Mouse (Mus musculus): ENCODE data around the gene Fip1l1. TPM values are rescaled to one million over a fixed set of nuclear protein-coding genes. Genes with fewer than 3 reads are reported as not detected.
A peak's percentile ranks its signal among the peaks of the same experiment; 100 is the strongest.

Fip1l1 gene
- polyA plus RNA-seq, 1 experiment from 2014 or later: 66.5 TPM

DNA sequence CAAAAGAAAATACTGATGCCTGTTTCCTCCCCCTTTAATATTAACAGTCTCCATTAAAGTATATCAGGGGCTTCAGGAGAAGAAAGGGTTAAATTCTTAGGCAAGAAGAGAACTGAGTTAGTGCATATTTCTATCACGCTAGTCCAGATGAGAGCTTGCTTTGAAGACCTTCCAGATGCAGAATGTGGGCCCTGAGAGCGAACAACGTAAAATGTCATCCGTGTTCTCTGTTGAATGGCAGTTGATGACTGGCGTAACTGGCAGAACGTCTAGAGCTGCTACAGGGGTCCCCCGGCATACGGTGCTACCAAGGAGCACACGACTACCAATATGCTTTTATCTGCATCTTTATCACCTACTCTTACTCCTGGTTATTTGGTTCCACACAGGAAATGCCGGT, 67.1 kb downstream of the Fip1l1 start:
- Histone ChIP-seq H3K27ac (ENCODE audit: low read depth, low read length) (no peak overlapping the region), H3K9me3 (replicated peaks; ENCODE audit: control insufficient read depth, low read length) (no peaks in the 10 kb centered on the region)
- ATAC-seq (replicated peaks; ENCODE audit: insufficient number of reproducible peaks, low FRiP score, low TSS enrichment): no peak

DNA sequence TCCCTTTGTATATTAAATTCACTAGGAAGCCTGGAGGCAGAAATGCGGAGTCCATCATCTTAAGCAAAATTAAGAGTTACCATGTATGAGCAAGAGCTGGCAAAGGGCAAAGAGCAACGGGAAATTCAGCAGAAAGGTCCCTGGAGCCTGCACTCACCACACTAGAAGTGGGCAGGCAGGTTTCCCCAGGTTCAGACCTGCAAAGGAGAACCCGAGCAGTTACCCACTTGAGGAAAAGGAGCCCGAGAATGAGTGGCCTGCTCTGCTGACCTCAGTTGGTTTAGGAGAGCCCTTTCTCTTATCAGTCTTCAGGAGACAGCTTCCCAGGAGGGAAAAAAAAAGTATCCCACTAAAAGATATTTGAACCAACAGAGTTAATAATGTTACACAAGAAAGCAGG, 68.1 kb downstream of the Fip1l1 start:
- Histone ChIP-seq H3K27me3 (ENCODE audit: control insufficient read depth, insufficient read depth, low read length) (no peaks in the 10 kb centered on the region), H3K9me3 (replicated peaks; ENCODE audit: control insufficient read depth, low read length) (no peaks in the 10 kb centered on the region), H3K27ac (ENCODE audit: low read depth, low read length) (no peak overlapping the region), H3K36me3 (ENCODE audit: control insufficient read depth, insufficient read depth, low read length) (no peaks in the 10 kb centered on the region; the same call in 1 of the 2 replicates), H3K4me1 (ENCODE audit: control insufficient read depth, insufficient read depth, low read length) (no peaks in the 10 kb centered on the region; the same call in none of the 2 replicates), H3K4me3 (ENCODE audit: low read depth, low read length) (no peak overlapping the region), H3K9ac (ENCODE audit: low read depth, low read length) (no peak overlapping the region), H3K4me2 (no peak overlapping the region)
- ATAC-seq (replicated peaks; ENCODE audit: insufficient number of reproducible peaks, low FRiP score, low TSS enrichment): no peak
- 51% methylated on average over 4 of the region's 4 CpGs for WGBS (ENCODE audit: insufficient replicate concordance)

More for the DNA sequence above, 67.1 kb downstream of the Fip1l1 start:
- Histone ChIP-seq H3K27me3 (ENCODE audit: control insufficient read depth, insufficient read depth, low read length) (no peaks in the 10 kb centered on the region), H3K4me2 (no peak overlapping the region), H3K36me3 (ENCODE audit: control insufficient read depth, insufficient read depth, low read length) (peaks cover under 1% of the 10 kb centered on the region; the same call in 1 of the 2 replicates), H3K9ac (ENCODE audit: low read depth, low read length) (no peak overlapping the region), H3K4me3 (ENCODE audit: low read depth, low read length) (no peak overlapping the region), H3K4me1 (ENCODE audit: control insufficient read depth, insufficient read depth, low read length) (no peaks in the 10 kb centered on the region; the same call in none of the 2 replicates)
- 76% methylated on average over 10 of the region's 10 CpGs for WGBS (ENCODE audit: insufficient replicate concordance)

DNA sequence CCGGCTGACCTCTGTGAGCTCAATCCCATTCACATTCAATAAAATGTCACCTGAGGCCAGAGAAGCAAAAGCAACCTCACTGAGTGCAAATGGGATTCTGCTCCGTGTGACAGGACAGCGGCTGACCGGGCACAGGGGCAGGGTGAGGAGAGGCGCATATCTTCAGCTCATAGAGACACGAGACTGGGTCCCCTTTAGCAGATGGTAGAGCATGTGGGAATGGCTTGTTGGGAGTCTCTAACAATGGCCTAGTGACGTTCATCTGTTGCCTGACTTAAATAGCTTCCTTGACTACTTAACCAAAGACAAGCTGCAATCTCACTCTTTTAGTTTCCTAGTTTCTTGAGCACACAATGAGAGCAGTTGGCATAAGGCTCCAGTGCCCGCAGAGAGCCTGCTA, 71.0 kb downstream of the Fip1l1 start:
- Histone ChIP-seq H3K27ac (ENCODE audit: low read depth, low read length) (no peak overlapping the region), H3K27me3 (ENCODE audit: control insufficient read depth, insufficient read depth, low read length) (no peaks in the 10 kb centered on the region), H3K36me3 (ENCODE audit: control insufficient read depth, insufficient read depth, low read length) (no peaks in the 10 kb centered on the region), H3K4me1 (ENCODE audit: control insufficient read depth, insufficient read depth, low read length) (no peaks in the 10 kb centered on the region; the same call in none of the 2 replicates), H3K9me3 (replicated peaks; ENCODE audit: control insufficient read depth, low read length) (no peaks in the 10 kb centered on the region), H3K9ac (ENCODE audit: low read depth, low read length) (no peak overlapping the region), H3K4me3 (ENCODE audit: low read depth, low read length) (no peak overlapping the region), H3K4me2 (no peak overlapping the region)
- 87% methylated on average over 8 of the region's 8 CpGs for WGBS (ENCODE audit: insufficient replicate concordance)
- no peak for ATAC-seq (replicated peaks; ENCODE audit: insufficient number of reproducible peaks, low FRiP score, low TSS enrichment)

DNA sequence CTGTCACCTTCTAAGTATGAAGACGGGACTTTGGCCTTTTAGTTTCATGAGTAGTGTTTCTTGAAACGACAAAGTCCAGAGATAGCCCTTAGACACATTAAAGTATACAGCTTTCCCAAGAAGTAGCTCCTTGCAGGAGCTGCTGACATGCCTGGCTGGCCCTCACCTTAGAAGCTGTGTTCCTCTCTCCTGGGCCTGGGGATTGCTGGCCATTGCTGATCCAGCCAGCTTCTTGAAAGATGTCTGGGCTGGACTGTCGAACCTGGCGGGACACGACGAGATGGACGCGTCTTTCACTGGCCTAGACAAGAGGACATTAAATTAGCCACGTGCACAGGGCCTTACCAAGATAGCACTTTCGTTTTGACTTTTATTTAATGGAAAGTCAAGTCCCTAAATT, 75.3 kb downstream of the Fip1l1 start:
- Histone ChIP-seq H3K4me2 (no peak overlapping the region), H3K9me3 (replicated peaks; ENCODE audit: control insufficient read depth, low read length) (no peaks in the 10 kb centered on the region), H3K4me1 (ENCODE audit: control insufficient read depth, insufficient read depth, low read length) (peaks cover 11% of the 10 kb centered on the region; the same call in 1 of the 2 replicates), H3K9ac (ENCODE audit: low read depth, low read length) (no peak overlapping the region), H3K27me3 (ENCODE audit: control insufficient read depth, insufficient read depth, low read length) (no peaks in the 10 kb centered on the region), H3K27ac (ENCODE audit: low read depth, low read length) (no peak overlapping the region), H3K4me3 (ENCODE audit: low read depth, low read length) (no peak overlapping the region), H3K36me3 (ENCODE audit: control insufficient read depth, insufficient read depth, low read length) (no peaks in the 10 kb centered on the region)
- no peak for ATAC-seq (replicated peaks; ENCODE audit: insufficient number of reproducible peaks, low FRiP score, low TSS enrichment)
- WGBS (ENCODE audit: insufficient replicate concordance): 69% methylated on average over 10 of the region's 10 CpGs

DNA sequence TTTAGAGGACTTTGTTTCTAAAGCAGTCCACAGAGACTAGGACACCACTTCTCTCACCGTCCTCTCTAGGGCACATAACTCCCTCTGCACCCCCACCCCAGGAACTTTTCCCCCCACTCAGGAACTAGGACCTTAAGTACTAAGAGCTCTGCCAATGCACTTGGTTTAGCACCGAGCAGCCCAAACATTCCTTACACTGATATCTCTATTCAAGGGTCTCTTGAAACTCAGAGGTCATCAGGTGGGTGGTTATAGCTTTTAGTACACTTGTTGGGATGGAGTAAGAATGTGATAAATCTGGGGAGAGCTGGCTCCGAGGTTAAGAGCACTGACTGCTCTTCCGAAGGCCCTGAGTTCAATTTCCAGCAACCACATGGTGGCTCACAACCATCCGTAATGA, 77.5 kb downstream of the Fip1l1 start:
- no peak for ATAC-seq (replicated peaks; ENCODE audit: insufficient number of reproducible peaks, low FRiP score, low TSS enrichment)
- H3K27ac ChIP-seq (ENCODE audit: low read depth, low read length): no peak overlapping the region
- WGBS (ENCODE audit: insufficient replicate concordance): 54% methylated on average over 5 of the region's 5 CpGs
- H3K27me3 ChIP-seq (ENCODE audit: control insufficient read depth, insufficient read depth, low read length): no peaks in the 10 kb centered on the region
- no peak overlapping the region for H3K4me2 ChIP-seq
- H3K4me3 ChIP-seq (ENCODE audit: low read depth, low read length): no peak overlapping the region
- H3K36me3 ChIP-seq (ENCODE audit: control insufficient read depth, insufficient read depth, low read length): no peaks in the 10 kb centered on the region
- H3K4me1 ChIP-seq (ENCODE audit: control insufficient read depth, insufficient read depth, low read length): peaks cover 11% of the 10 kb centered on the region; the same call in 1 of the 2 replicates
- no peaks in the 10 kb centered on the region for H3K9me3 ChIP-seq (replicated peaks; ENCODE audit: control insufficient read depth, low read length)
- H3K9ac ChIP-seq (ENCODE audit: low read depth, low read length): no peak overlapping the region

DNA sequence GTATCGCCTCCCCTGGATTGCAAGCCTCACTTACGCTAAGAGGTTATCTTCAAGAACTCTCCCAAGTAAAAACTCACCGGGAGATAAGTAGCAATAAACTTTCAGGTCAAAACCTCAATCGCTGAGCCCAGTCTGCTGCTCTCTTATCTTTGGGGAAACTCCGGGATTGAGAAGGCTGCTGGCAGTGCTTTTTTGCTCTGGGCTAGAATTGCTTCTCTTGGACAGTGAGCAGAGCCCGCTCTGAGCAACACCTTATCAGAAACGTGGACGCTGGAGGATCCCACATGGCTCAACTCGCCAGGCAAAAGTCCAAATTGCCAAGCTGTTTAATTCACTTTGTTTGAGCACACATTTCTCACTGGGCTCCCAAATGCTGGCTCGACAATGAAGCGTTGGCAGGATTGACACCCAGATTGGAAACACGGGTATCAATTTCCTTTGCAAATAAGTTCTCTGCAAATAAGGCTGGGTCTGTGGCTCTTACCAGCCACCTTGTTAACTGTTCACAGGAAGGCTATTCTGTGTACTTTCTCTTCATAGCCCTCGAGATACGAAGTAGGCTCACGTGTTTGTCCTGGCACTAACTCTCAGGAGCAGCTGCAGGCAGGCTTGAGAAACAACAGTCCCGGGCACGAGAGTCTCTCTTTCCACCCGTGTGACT, 78.4 kb downstream of the Fip1l1 start:
- no peak for ATAC-seq (replicated peaks; ENCODE audit: insufficient number of reproducible peaks, low FRiP score, low TSS enrichment)
- Histone ChIP-seq H3K27me3 (ENCODE audit: control insufficient read depth, insufficient read depth, low read length) (no peaks in the 10 kb centered on the region), H3K4me1 (ENCODE audit: control insufficient read depth, insufficient read depth, low read length) (peaks cover 11% of the 10 kb centered on the region; the same call in 1 of the 2 replicates), H3K36me3 (ENCODE audit: control insufficient read depth, insufficient read depth, low read length) (no peaks in the 10 kb centered on the region), H3K9ac (ENCODE audit: low read depth, low read length) (peak overlapping the region; percentile 18; the same call in 1 of the 2 replicates), H3K27ac (ENCODE audit: low read depth, low read length) (peak overlapping the region; percentile 35; the same call in 1 of the 2 replicates), H3K9me3 (replicated peaks; ENCODE audit: control insufficient read depth, low read length) (no peaks in the 10 kb centered on the region), H3K4me3 (ENCODE audit: low read depth, low read length) (no peak overlapping the region), H3K4me2 (peak overlapping the region; percentile 56)
- 14% methylated on average over 18 of the region's 18 CpGs for WGBS (ENCODE audit: insufficient replicate concordance)

DNA sequence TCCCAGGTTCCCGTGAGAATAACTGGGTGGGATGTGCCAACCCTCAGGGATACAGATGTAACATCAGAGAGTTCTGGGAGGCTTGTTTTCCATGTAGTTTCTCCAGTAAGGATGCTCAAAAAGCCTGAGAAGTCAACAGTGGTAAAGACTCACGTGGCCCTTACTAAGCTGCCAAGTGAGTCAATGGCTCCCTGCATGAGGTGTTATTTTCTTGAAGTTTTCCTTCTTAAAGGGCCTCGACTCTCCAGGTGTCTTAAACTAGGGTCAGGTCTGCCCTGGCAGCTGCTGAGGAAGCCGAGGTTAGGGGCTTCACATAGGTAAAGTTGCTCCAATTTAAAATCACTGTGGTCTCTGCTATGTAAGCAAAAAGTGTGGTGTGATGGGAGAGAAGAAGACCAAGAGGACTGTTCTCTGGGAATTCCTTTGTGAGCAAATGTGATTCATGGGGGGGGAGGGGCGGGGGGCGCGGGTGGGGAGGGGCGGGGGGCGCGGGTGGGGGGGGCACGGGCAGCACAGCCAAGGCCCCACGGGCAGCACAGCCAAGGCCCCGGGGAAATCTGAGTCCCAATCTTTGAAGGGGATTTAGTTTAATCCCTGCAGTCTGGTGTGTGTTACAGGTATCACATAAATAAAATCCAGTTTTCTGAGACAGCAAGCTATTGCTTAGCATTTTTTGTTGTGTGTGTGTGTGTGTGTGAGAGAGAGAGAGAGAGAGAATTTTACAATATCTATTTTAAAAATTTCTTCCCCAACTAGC, 82.7 kb downstream of the Fip1l1 start:
- H3K4me3 ChIP-seq (ENCODE audit: low read depth, low read length): no peak overlapping the region
- no peak overlapping the region for H3K4me2 ChIP-seq
- no peaks in the 10 kb centered on the region for H3K36me3 ChIP-seq (ENCODE audit: control insufficient read depth, insufficient read depth, low read length)
- H3K4me1 ChIP-seq (ENCODE audit: control insufficient read depth, insufficient read depth, low read length): peaks cover 23% of the 10 kb centered on the region
- WGBS (ENCODE audit: insufficient replicate concordance): 57% methylated on average over 13 of the region's 13 CpGs
- H3K9me3 ChIP-seq (replicated peaks; ENCODE audit: control insufficient read depth, low read length): no peaks in the 10 kb centered on the region
- H3K9ac ChIP-seq (ENCODE audit: low read depth, low read length): no peak overlapping the region
- H3K27me3 ChIP-seq (ENCODE audit: control insufficient read depth, insufficient read depth, low read length): no peaks in the 10 kb centered on the region
- H3K27ac ChIP-seq (ENCODE audit: low read depth, low read length): no peak overlapping the region
- no peak for ATAC-seq (replicated peaks; ENCODE audit: insufficient number of reproducible peaks, low FRiP score, low TSS enrichment)

DNA sequence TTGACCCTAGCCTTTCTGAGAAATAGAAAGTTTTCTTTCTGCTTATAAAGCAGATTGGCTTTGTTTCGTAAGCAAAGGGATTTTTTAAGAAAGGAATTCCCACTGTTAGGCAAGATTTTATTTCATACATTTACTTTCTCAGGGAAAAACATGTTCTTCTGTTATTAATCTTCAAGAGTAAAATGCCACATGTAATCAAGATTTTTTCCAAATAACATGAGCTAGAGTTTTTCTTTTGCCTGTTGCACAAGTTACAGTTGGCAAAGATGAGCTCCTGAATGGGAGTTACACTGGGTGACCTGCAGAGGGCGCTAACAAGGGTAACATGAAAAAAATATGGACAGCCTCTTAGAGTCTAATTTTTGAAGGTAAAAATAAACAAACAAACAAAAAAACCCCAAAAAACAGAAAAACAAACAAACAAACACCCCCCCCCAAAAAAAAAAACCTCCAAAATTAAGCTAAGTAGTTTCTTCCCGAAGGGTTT, 83.4 kb downstream of the Fip1l1 start:
- no peak overlapping the region for H3K27ac ChIP-seq (ENCODE audit: low read depth, low read length)
- no peak for ATAC-seq (replicated peaks; ENCODE audit: insufficient number of reproducible peaks, low FRiP score, low TSS enrichment)
- no peak overlapping the region for H3K4me2 ChIP-seq
- H3K9me3 ChIP-seq (replicated peaks; ENCODE audit: control insufficient read depth, low read length): no peaks in the 10 kb centered on the region
- peaks cover 19% of the 10 kb centered on the region for H3K4me1 ChIP-seq (ENCODE audit: control insufficient read depth, insufficient read depth, low read length)
- no peaks in the 10 kb centered on the region for H3K36me3 ChIP-seq (ENCODE audit: control insufficient read depth, insufficient read depth, low read length)
- no peak overlapping the region for H3K9ac ChIP-seq (ENCODE audit: low read depth, low read length)
- no peaks in the 10 kb centered on the region for H3K27me3 ChIP-seq (ENCODE audit: control insufficient read depth, insufficient read depth, low read length)
- WGBS (ENCODE audit: insufficient replicate concordance): 81% methylated on average over 3 of the region's 3 CpGs
- H3K4me3 ChIP-seq (ENCODE audit: low read depth, low read length): no peak overlapping the region
